Mouse (Mus musculus) liver, adult 2 months (tissue): ENCODE measurements at regions not wholly inside any gene's neighbourhood (a gene's known extent, or its start where the extent isn't known, plus 50 kb on each side); places are given as distances from the start of the nearest gene placed in this dataset.

ENCODE experiments used
- CTCF ChIP-seq: fragments of 200-500 bp; IDR thresholded peaks from 2 replicates; pipeline ENCODE4 v1.5.1; 2011; ENCODE audit warnings: low read depth, low read length, control low read depth
- POLR2A ChIP-seq: fragments of 200-500 bp; IDR thresholded peaks from 2 replicates; pipeline ENCODE4 v1.6.1; 2011; ENCODE audit warnings: low read length, control low read depth; ENCODE audit not compliant: insufficient read depth; ENCODE audit errors: extremely low read depth

GRCm38 (mm10) chr9:101417660-101418059, 166.1 kb upstream of the Ppp2r3a start:
- TF ChIP-seq CTCF: no peak
- no peak for TF ChIP-seq POLR2A
